Mouse (Mus musculus) urinary bladder, postnatal 4 days (tissue): ENCODE measurements around the gene Vwf.
A peak's percentile ranks its signal among the peaks of the same experiment; 100 is the strongest.

Experiments used
- DNase-seq, 2 experiments: peaks; one replicate each; pipeline ENCODE4 v3.0.0; 2021 to 2022; ENCODE audit warnings: low spot score in 2 of 2

Vwf gene

GRCm38 (mm10) chr6:125586042-125586566 lies 39.5 kb downstream of the Vwf start:
- DNase-seq, result no peak

- no peak for DNase-seq
These were observed 41.7 kb downstream of the Vwf start for GRCm38 (mm10) chr6:125588241-125588640.

GRCm38 (mm10) chr6:125589075-125589474 lies 42.5 kb downstream of the Vwf start:
- no peak for DNase-seq

GRCm38 (mm10) chr6:125590056-125590455 lies 43.5 kb downstream of the Vwf start:
- no peak for DNase-seq

- DNase-seq, result no peak
These were observed 43.9 kb downstream of the Vwf start for GRCm38 (mm10) chr6:125590471-125590870.

GRCm38 (mm10) chr6:125591652-125592385 lies 45.2 kb downstream of the Vwf start:
- DNase-seq, result no peak

- DNase-seq, result no peak
These were observed 46.0 kb downstream of the Vwf start for GRCm38 (mm10) chr6:125592536-125592935.

GRCm38 (mm10) chr6:125594311-125594710 lies 47.7 kb downstream of the Vwf start:
- DNase-seq, result no peak

- DNase-seq, result no peak
These were observed 48.3 kb downstream of the Vwf start for GRCm38 (mm10) chr6:125594825-125595224.

GRCm38 (mm10) chr6:125596701-125597318 lies 50.2 kb downstream of the Vwf start:
- DNase-seq, result no peak

GRCm38 (mm10) chr6:125597716-125598115 lies 51.1 kb downstream of the Vwf start:
- no peak for DNase-seq

GRCm38 (mm10) chr6:125600036-125600558 lies 53.5 kb downstream of the Vwf start:
- peak; percentile 57 to 75 for DNase-seq

- DNase-seq, result no peak
These were observed 54.1 kb downstream of the Vwf start for GRCm38 (mm10) chr6:125600669-125601068.

- DNase-seq, result no peak
These were observed 54.6 kb downstream of the Vwf start for GRCm38 (mm10) chr6:125601190-125601589.

- DNase-seq, result no peak
These were observed 55.2 kb downstream of the Vwf start for GRCm38 (mm10) chr6:125601748-125602147.

- DNase-seq, result no peak
These were observed 55.8 kb downstream of the Vwf start for GRCm38 (mm10) chr6:125602354-125602753.

- DNase-seq, result peak; percentile 79 to 94
These were observed 56.7 kb downstream of the Vwf start for GRCm38 (mm10) chr6:125603234-125603633.

- no peak for DNase-seq
These were observed 57.3 kb downstream of the Vwf start for GRCm38 (mm10) chr6:125603678-125604462.

- peak; percentile 69 to 79 for DNase-seq
These were observed 58.1 kb downstream of the Vwf start for GRCm38 (mm10) chr6:125604463-125605191.

GRCm38 (mm10) chr6:125609025-125609424 lies 62.5 kb downstream of the Vwf start:
- no peak for DNase-seq

GRCm38 (mm10) chr6:125617855-125618254 lies 71.3 kb downstream of the Vwf start:
- DNase-seq, result no peak
